Mouse (Mus musculus): ENCODE measurements around the gene Neb.

GRCm38 (mm10) chr2:52394529-52394928 lies 16.3 kb upstream of the Neb start:
- TF ChIP-seq CTCF (IDR thresholded peaks at IDR 0.05) (no peak), EP300 (IDR thresholded peaks at IDR 0.05) (no peak)
